Mouse (Mus musculus) kidney, postnatal 36 days (tissue): ENCODE results near the gene Slc17a3.

ENCODE experiments used
- DNase-seq, 2 experiments: peaks; one replicate each; pipeline ENCODE4 v3.0.0; 2021 to 2022; ENCODE audit warnings: mixed read lengths in 2 of 2

Gene Slc17a3

GRCm38 (mm10) chr13:23839308-23839707 is at the start of gene Slc17a3:
Gene Slc17a3, plus strand, starts transcription at chr13:23839434.
- DNase-seq = peak; percentile 69 to 80

- peak; percentile 54 to 71 for DNase-seq
Observed at GRCm38 (mm10) chr13:23792520-23792919, 46.7 kb upstream of the Slc17a3 start.

- DNase-seq = no peak
Observed at GRCm38 (mm10) chr13:23799405-23799804, 39.8 kb upstream of the Slc17a3 start.

GRCm38 (mm10) chr13:23804532-23804931 is 34.7 kb upstream of the Slc17a3 start:
- no peak for DNase-seq

GRCm38 (mm10) chr13:23806422-23807052 is 32.7 kb upstream of the Slc17a3 start, which contains the start of gene Slc17a2:
Gene Slc17a2, plus strand, starts transcription at chr13:23806993.
- DNase-seq = peak; percentile 34 to 65

GRCm38 (mm10) chr13:23816148-23816547 is 23.1 kb upstream of the Slc17a3 start:
- DNase-seq = peak in 1 of 2 experiments; percentile 22

GRCm38 (mm10) chr13:23820179-23820940 is 18.9 kb upstream of the Slc17a3 start:
- no peak for DNase-seq

- no peak for DNase-seq
Observed at GRCm38 (mm10) chr13:23822213-23822612, 17.0 kb upstream of the Slc17a3 start.

GRCm38 (mm10) chr13:23826606-23827005 is 12.6 kb upstream of the Slc17a3 start:
- DNase-seq = no peak

GRCm38 (mm10) chr13:23833053-23833452 is 6.2 kb upstream of the Slc17a3 start:
- peak; percentile 65 for DNase-seq

- peak; percentile 54 to 62 for DNase-seq
Observed at GRCm38 (mm10) chr13:23834836-23835235, 4.4 kb upstream of the Slc17a3 start.

- DNase-seq = peak; percentile 27 to 35
Observed at GRCm38 (mm10) chr13:23836630-23837029, 2.6 kb upstream of the Slc17a3 start.

GRCm38 (mm10) chr13:23845851-23846250 is 6.6 kb downstream of the Slc17a3 start:
- no peak for DNase-seq

GRCm38 (mm10) chr13:23849299-23849698 is 10.1 kb downstream of the Slc17a3 start:
- no peak for DNase-seq

GRCm38 (mm10) chr13:23856401-23856800 is 17.2 kb downstream of the Slc17a3 start:
- no peak for DNase-seq

- no peak for DNase-seq
Observed at GRCm38 (mm10) chr13:23861815-23862214, 22.6 kb downstream of the Slc17a3 start.

GRCm38 (mm10) chr13:23864711-23865110 is 25.5 kb downstream of the Slc17a3 start:
- peak; percentile 55 to 74 for DNase-seq

GRCm38 (mm10) chr13:23866086-23866710 is 27.0 kb downstream of the Slc17a3 start:
- peak in 1 of 2 experiments; percentile 58 for DNase-seq

GRCm38 (mm10) chr13:23867000-23867399 is 27.8 kb downstream of the Slc17a3 start:
- peak; percentile 67 to 78 for DNase-seq

GRCm38 (mm10) chr13:23867405-23867804 is 28.2 kb downstream of the Slc17a3 start, which contains the start of gene Slc17a1:
Gene Slc17a1, plus strand, starts transcription at chr13:23867750.
- peak; percentile 66 to 78 for DNase-seq

GRCm38 (mm10) chr13:23868790-23869533 is 29.7 kb downstream of the Slc17a3 start:
- peak; percentile 54 to 83 for DNase-seq

GRCm38 (mm10) chr13:23869996-23870395 is 30.8 kb downstream of the Slc17a3 start:
- peak; percentile 41 to 82 for DNase-seq

- DNase-seq = peak; percentile 59 to 63
Observed at GRCm38 (mm10) chr13:23873141-23873540, 33.9 kb downstream of the Slc17a3 start.
